Mouse (Mus musculus) intestine, embryonic 15.5 days (tissue): ENCODE results near the gene 3110082I17Rik. TPM values are rescaled to one million over a fixed set of nuclear protein-coding genes. Genes with fewer than 3 reads are reported as not detected.

ENCODE experiments used
- ATAC-seq: fragments of 200-750 bp; cut with Nextera tagmentation; 2 replicates; pipeline ENCODE4 v1.8.0; 2017; ENCODE audit warnings: moderate TSS enrichment, moderate library complexity
- H3K27ac ChIP-seq: fragments of 300-500 bp; sonication (generic); 2 replicates; pipeline ENCODE4 v1.5.1; 2015; ENCODE audit warnings: mild to moderate bottlenecking, inconsistent platforms
- H3K27me3 ChIP-seq: fragments of 300-500 bp; sonication (generic); replicated peaks from 2 replicates; pipeline ENCODE4 v1.6.1; 2015; ENCODE audit warnings: inconsistent platforms
- H3K36me3 ChIP-seq: fragments of 300-500 bp; sonication (generic); 2 replicates; pipeline ENCODE4 v1.6.1; 2015; ENCODE audit warnings: inconsistent platforms
- H3K4me1 ChIP-seq: fragments of 300-500 bp; sonication (generic); replicated peaks from 2 replicates; pipeline ENCODE4 v1.6.1; 2015; ENCODE audit warnings: inconsistent platforms
- H3K4me2 ChIP-seq: fragments of 300-500 bp; sonication (generic); replicated peaks from 2 replicates; pipeline ENCODE4 v1.6.1; 2015; ENCODE audit warnings: mild to moderate bottlenecking, inconsistent platforms
- H3K4me3 ChIP-seq: fragments of 300-500 bp; sonication (generic); replicated peaks from 2 replicates; pipeline ENCODE4 v1.5.1; 2015; ENCODE audit warnings: inconsistent platforms
- H3K9ac ChIP-seq: fragments of 300-500 bp; sonication (generic); 2 replicates; pipeline ENCODE4 v1.6.1; 2015; ENCODE audit warnings: inconsistent platforms
- H3K9me3 ChIP-seq: fragments of 300-500 bp; sonication (generic); 2 replicates; pipeline ENCODE4 v1.6.1; 2016; ENCODE audit warnings: inconsistent platforms
- WGBS: fragments of 180-500 bp; shearing (Covaris S2); methylation state at CpG from one replicate; pipeline ENCODE4 v1.1.7; 2015; 5-methylcytosine and 5-hydroxymethylcytosine counted together
- polyA plus RNA-seq: library from polyadenylated mRNA; unstranded; fragments of >200 nt; fragmentation: Nextera tagmentation; extraction: Ambion mirVana; gene quantifications from 2 replicates; pipeline ENCODE4 v1.2.1, GENCODE M21; 2015

Gene 3110082I17Rik
- polyA plus RNA-seq, 1 experiment from 2014 or later, result 31.8 TPM

- Histone ChIP-seq H3K4me2 (peak overlapping the region; percentile 84), H3K36me3 (peaks cover 13% of the 10 kb centered on the region), H3K27me3 (no peaks in the 10 kb centered on the region), H3K9ac (peak overlapping the region; percentile 91), H3K4me1 (peaks cover 6% of the 10 kb centered on the region), H3K9me3 (no peaks in the 10 kb centered on the region), H3K4me3 (peak overlapping the region; percentile 95), H3K27ac (no peak overlapping the region)
- WGBS, result 55% methylated on average over 14 of the region's 14 CpGs
- no peak for ATAC-seq
Observed at GRCm38 (mm10) chr5:139483171-139483848, 23.0 kb upstream of the 3110082I17Rik start.

DNA sequence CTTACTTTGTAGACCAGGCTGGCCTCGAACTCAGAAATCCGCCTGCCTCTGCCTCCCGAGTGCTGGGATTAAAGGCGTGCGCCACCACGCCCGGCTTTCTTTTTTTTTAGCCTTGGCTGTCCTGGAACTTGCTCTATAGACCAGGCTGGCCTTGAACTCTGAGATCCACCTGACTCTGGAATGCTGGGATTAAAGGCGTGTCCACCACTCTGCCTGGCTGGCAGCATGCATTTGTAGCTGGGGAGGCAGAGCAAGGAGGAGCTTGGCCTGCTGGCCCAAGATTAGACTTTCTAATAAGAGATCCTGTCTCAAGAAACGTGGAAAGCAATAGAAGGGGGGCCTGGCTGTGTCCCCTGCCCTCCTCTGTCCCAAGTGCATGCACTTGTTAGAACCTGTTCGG, 20.1 kb upstream of the 3110082I17Rik start:
- Histone ChIP-seq H3K4me2 (no peak overlapping the region), H3K27me3 (no peaks in the 10 kb centered on the region), H3K27ac (no peak overlapping the region), H3K36me3 (peaks cover 28% of the 10 kb centered on the region), H3K4me3 (no peak overlapping the region), H3K9ac (no peak overlapping the region), H3K4me1 (peaks cover 6% of the 10 kb centered on the region), H3K9me3 (no peaks in the 10 kb centered on the region)
- ATAC-seq, result no peak
- WGBS, result 88% methylated on average over 10 of the region's 10 CpGs

- H3K27ac ChIP-seq, result no peak overlapping the region
- ATAC-seq, result no peak
- no peak overlapping the region for H3K9ac ChIP-seq
- H3K36me3 ChIP-seq, result peaks cover 36% of the 10 kb centered on the region
- H3K4me3 ChIP-seq, result no peak overlapping the region
- WGBS, result 88% methylated on average over 8 of the region's 8 CpGs
- peaks cover 6% of the 10 kb centered on the region for H3K4me1 ChIP-seq
- H3K9me3 ChIP-seq, result no peaks in the 10 kb centered on the region
- H3K4me2 ChIP-seq, result no peak overlapping the region
- H3K27me3 ChIP-seq, result no peaks in the 10 kb centered on the region
Observed at GRCm38 (mm10) chr5:139479088-139479487, 18.8 kb upstream of the 3110082I17Rik start.

DNA sequence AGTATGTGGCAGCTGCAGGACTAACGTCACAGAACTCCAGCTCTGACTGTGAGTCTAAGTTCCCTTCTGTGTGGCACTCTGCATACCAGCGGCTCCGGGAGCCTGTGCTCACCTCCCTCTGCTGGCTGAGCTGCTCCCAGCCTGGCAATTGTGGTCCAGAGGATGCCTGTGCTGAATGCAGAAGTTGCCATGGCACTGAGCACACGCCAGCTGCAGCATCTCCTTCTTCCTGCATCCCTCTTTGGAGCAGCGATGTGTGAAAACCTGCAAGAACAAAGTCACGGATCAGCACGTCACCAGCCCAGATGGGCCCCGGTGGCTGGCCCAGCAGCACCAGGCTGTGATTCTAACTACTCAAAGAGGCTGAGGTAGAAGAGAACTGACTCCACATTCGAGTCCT, 14.4 kb upstream of the 3110082I17Rik start:
- Histone ChIP-seq H3K4me2 (no peak overlapping the region), H3K9ac (no peak overlapping the region), H3K4me3 (no peak overlapping the region), H3K36me3 (peaks cover 44% of the 10 kb centered on the region), H3K9me3 (no peaks in the 10 kb centered on the region), H3K27me3 (no peaks in the 10 kb centered on the region), H3K27ac (no peak overlapping the region), H3K4me1 (no peaks in the 10 kb centered on the region)
- WGBS, result 90% methylated on average over 9 of the region's 9 CpGs
- ATAC-seq, result no peak

DNA sequence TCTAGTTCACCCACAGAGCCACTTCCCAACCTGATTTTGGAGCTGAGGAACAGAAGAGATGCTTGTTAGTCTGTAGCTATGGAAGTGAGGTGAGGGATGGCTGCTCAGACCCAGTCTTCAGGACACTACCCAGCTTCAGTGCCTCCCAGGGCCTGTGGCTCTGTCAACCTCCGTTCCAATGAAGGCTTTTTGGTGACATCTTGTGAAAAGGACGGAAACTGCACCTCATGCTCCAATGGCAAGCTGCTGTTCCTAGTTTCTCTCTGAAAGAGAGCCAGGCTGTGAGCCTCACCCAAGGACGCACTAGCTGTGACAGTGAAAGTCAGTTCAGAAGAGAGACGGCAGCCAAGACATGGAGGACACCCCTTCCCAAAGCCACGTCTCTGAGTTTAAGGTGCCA, 7.7 kb upstream of the 3110082I17Rik start:
- Histone ChIP-seq H3K4me2 (no peak overlapping the region), H3K27ac (no peak overlapping the region), H3K4me1 (no peaks in the 10 kb centered on the region), H3K9ac (no peak overlapping the region), H3K36me3 (peaks cover 13% of the 10 kb centered on the region), H3K27me3 (no peaks in the 10 kb centered on the region), H3K4me3 (no peak overlapping the region), H3K9me3 (no peaks in the 10 kb centered on the region)
- ATAC-seq, result no peak
- WGBS, result 42% methylated on average over 5 of the region's 5 CpGs

GRCm38 (mm10) chr5:139466801-139467200, 6.5 kb upstream of the 3110082I17Rik start:
- WGBS, result 66% methylated on average over 4 of the region's 4 CpGs
- no peak overlapping the region for H3K27ac ChIP-seq
- H3K4me2 ChIP-seq, result no peak overlapping the region
- H3K9ac ChIP-seq, result no peak overlapping the region
- H3K4me1 ChIP-seq, result no peaks in the 10 kb centered on the region
- no peak overlapping the region for H3K4me3 ChIP-seq
- no peaks in the 10 kb centered on the region for H3K9me3 ChIP-seq
- ATAC-seq, result no peak
- peaks cover 2% of the 10 kb centered on the region; the same call in 1 of the 2 replicates for H3K36me3 ChIP-seq
- no peaks in the 10 kb centered on the region for H3K27me3 ChIP-seq

DNA sequence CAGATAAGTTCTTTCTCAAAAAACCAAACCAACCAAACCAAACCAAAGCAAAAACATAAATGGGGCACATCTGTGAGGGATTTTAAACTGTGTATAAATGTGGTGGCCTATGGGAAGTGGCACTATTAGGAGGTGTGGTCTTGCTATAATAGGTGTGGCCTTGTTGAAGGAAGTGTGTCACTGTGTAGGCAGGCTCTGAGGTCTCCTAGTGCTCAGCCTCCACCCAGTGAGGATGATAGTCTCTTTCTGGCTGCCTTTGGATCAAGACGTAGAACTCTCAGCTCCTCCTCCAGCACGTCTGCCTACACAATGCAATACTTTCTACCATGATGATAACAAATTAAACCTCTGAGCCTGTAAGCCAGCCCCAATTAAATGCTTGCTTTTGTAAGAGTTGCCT, 6.0 kb upstream of the 3110082I17Rik start:
- Histone ChIP-seq H3K27ac (no peak overlapping the region), H3K9ac (no peak overlapping the region), H3K9me3 (no peaks in the 10 kb centered on the region), H3K4me1 (no peaks in the 10 kb centered on the region), H3K36me3 (no peaks in the 10 kb centered on the region), H3K27me3 (no peaks in the 10 kb centered on the region), H3K4me2 (no peak overlapping the region), H3K4me3 (no peak overlapping the region)
- 82% methylated on average over 2 of the region's 2 CpGs for WGBS
- no peak for ATAC-seq

DNA sequence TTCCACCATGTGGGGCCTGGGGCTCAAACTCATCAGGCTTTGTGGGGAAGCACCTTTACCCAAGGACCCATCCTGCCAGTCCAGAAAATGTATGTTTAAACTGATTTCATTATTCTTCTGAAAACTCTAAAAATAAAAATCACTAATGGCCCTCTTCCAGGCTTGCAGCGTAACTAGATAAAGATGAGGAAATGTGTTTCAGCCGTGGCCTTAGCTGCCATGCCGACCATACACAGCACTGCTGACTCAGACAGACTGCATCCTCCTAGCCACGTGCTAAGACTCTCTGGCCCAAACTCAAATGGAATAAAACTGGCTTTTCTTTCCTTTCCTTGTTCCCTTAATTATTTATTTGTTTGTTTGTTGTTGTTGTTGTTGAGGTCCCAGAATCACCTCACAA, 4.5 kb upstream of the 3110082I17Rik start:
- H3K4me1 ChIP-seq, result peaks cover under 1% of the 10 kb centered on the region; the same call in 1 of the 2 replicates
- H3K9me3 ChIP-seq, result no peaks in the 10 kb centered on the region
- H3K27me3 ChIP-seq, result no peaks in the 10 kb centered on the region
- no peak for ATAC-seq
- H3K36me3 ChIP-seq, result no peaks in the 10 kb centered on the region
- H3K27ac ChIP-seq, result no peak overlapping the region
- no peak overlapping the region for H3K9ac ChIP-seq
- WGBS, result 68% methylated on average over 4 of the region's 4 CpGs
- no peak overlapping the region for H3K4me2 ChIP-seq
- no peak overlapping the region for H3K4me3 ChIP-seq

DNA sequence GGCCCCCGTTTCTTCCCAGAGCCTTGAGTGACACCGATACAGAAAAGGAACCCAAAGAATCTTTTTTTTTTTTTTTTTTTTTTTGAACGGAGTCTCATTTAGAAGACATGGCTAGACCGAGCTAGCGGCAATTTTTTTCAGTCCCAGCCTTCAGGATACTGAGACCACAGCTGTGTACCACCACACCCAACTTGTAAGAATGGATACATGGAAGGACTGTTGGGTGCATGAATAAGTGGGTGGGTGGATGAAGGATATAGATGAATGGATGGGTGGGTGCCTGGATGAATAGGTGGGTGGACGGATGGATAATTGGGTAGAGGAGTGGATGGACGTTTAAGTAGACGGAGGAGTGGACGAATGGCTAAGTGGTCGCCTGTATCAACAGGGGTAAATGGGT, 389 bp downstream of the 3110082I17Rik start:
- peak overlapping the region; percentile 73 for H3K4me3 ChIP-seq
- no peaks in the 10 kb centered on the region for H3K27me3 ChIP-seq
- no peaks in the 10 kb centered on the region for H3K36me3 ChIP-seq
- H3K4me1 ChIP-seq, result peaks cover 8% of the 10 kb centered on the region
- H3K4me2 ChIP-seq, result peak overlapping the region; percentile 78
- H3K9ac ChIP-seq, result peak overlapping the region; percentile 61
- no peak overlapping the region for H3K27ac ChIP-seq
- no peaks in the 10 kb centered on the region for H3K9me3 ChIP-seq
- WGBS, result 11% methylated on average over 10 of the region's 10 CpGs
- peak; percentile 35 for ATAC-seq

- no peak overlapping the region for H3K9ac ChIP-seq
- WGBS, result 60% methylated on average over 8 of the region's 8 CpGs
- no peak overlapping the region for H3K4me2 ChIP-seq
- ATAC-seq, result no peak
- peaks cover 8% of the 10 kb centered on the region for H3K4me1 ChIP-seq
- H3K36me3 ChIP-seq, result 0 out of 2 replicates have a peak, but pooled peaks cover 4% of the 10 kb centered on the region
- H3K27me3 ChIP-seq, result no peaks in the 10 kb centered on the region
- no peaks in the 10 kb centered on the region for H3K9me3 ChIP-seq
- no peak overlapping the region for H3K27ac ChIP-seq
- no peak overlapping the region for H3K4me3 ChIP-seq
Observed at GRCm38 (mm10) chr5:139457241-139457640, 3.1 kb downstream of the 3110082I17Rik start.

- WGBS, result 95% methylated on average over 12 of the region's 12 CpGs
- no peak for ATAC-seq
Observed at GRCm38 (mm10) chr5:139455166-139455565, 5.2 kb downstream of the 3110082I17Rik start.

DNA sequence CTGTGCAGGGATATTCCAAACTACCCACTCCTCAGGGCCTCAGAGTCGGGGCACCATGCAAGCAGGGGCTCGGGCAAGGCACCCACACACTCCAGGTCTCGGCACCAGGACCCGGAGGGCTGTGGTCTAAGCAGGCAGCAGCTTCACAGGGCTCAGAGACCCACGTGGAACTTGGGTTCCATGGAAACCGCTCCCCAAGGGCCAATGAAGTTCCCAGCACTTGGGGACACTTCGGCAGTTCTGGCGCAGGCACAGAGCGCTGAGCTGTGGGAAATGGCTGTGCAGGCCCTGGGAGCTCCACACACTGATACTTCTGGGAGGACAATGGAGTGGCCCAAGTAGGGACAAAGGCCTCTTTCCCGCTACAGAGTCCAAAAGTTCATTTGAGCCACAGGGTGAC, 7.3 kb downstream of the 3110082I17Rik start:
- Histone ChIP-seq H3K27me3 (no peaks in the 10 kb centered on the region), H3K9me3 (no peaks in the 10 kb centered on the region), H3K4me1 (peaks cover 11% of the 10 kb centered on the region), H3K36me3 (0 out of 2 replicates have a peak, but pooled peaks cover 4% of the 10 kb centered on the region), H3K4me3 (no peak overlapping the region), H3K9ac (no peak overlapping the region), H3K27ac (no peak overlapping the region), H3K4me2 (no peak overlapping the region)
- no peak for ATAC-seq
- WGBS, result 89% methylated on average over 10 of the region's 10 CpGs

More at GRCm38 (mm10) chr5:139455166-139455565, 5.2 kb downstream of the 3110082I17Rik start:
- H3K27me3 ChIP-seq, result no peaks in the 10 kb centered on the region
- H3K4me1 ChIP-seq, result peaks cover 8% of the 10 kb centered on the region
- no peak overlapping the region for H3K4me2 ChIP-seq
- no peak overlapping the region for H3K9ac ChIP-seq
- H3K4me3 ChIP-seq, result no peak overlapping the region
- H3K27ac ChIP-seq, result no peak overlapping the region
- H3K9me3 ChIP-seq, result no peaks in the 10 kb centered on the region
- H3K36me3 ChIP-seq, result 0 out of 2 replicates have a peak, but pooled peaks cover 4% of the 10 kb centered on the region

- Histone ChIP-seq H3K4me2 (no peak overlapping the region), H3K9ac (no peak overlapping the region), H3K4me1 (peaks cover 11% of the 10 kb centered on the region), H3K36me3 (0 out of 2 replicates have a peak, but pooled peaks cover 4% of the 10 kb centered on the region), H3K27ac (no peak overlapping the region), H3K4me3 (no peak overlapping the region), H3K9me3 (no peaks in the 10 kb centered on the region), H3K27me3 (no peaks in the 10 kb centered on the region)
- ATAC-seq, result no peak
- 36% methylated on average over 4 of the region's 4 CpGs for WGBS
Observed at GRCm38 (mm10) chr5:139449926-139450325, 10.4 kb downstream of the 3110082I17Rik start.
